Mouse (Mus musculus) forebrain, embryonic 15.5 days (tissue): ENCODE measurements around the gene E130208F15Rik. TPM values are rescaled to one million over a fixed set of nuclear protein-coding genes. Genes with fewer than 3 reads are reported as not detected.

Experiments used
- ATAC-seq: fragments of 200-750 bp; cut with Nextera tagmentation; replicated peaks from 2 replicates; pipeline ENCODE4 v1.8.0; 2017; ENCODE audit warnings: mild to moderate bottlenecking, moderate TSS enrichment, moderate library complexity
- H3K27ac ChIP-seq: fragments of 300-500 bp; sonication (generic); replicated peaks from 2 replicates; pipeline ENCODE4 v1.5.1; 2015; ENCODE audit warnings: mild to moderate bottlenecking, inconsistent platforms
- H3K27me3 ChIP-seq: fragments of 300-500 bp; sonication (generic); 2 replicates; pipeline ENCODE4 v1.6.1; 2015; ENCODE audit warnings: inconsistent platforms
- H3K36me3 ChIP-seq: fragments of 300-500 bp; sonication (generic); 2 replicates; pipeline ENCODE4 v1.6.1; 2015; ENCODE audit warnings: mild to moderate bottlenecking, inconsistent platforms
- H3K4me1 ChIP-seq: fragments of 300-500 bp; sonication (generic); 2 replicates; pipeline ENCODE4 v1.6.1; 2015; ENCODE audit warnings: inconsistent platforms
- H3K4me2 ChIP-seq: fragments of 300-500 bp; sonication (generic); replicated peaks from 2 replicates; pipeline ENCODE4 v1.6.1; 2015; ENCODE audit warnings: mild to moderate bottlenecking, inconsistent platforms
- H3K4me3 ChIP-seq: fragments of 300-500 bp; sonication (generic); 2 replicates; pipeline ENCODE4 v1.5.1; 2015; ENCODE audit warnings: mild to moderate bottlenecking, inconsistent platforms
- H3K9ac ChIP-seq: fragments of 300-500 bp; sonication (generic); replicated peaks from 2 replicates; pipeline ENCODE4 v1.6.1; 2015; ENCODE audit warnings: mild to moderate bottlenecking, inconsistent platforms
- H3K9me3 ChIP-seq: fragments of 300-500 bp; sonication (generic); 2 replicates; pipeline ENCODE4 v1.6.1; 2016; ENCODE audit warnings: inconsistent platforms
- WGBS: fragments of 180-500 bp; shearing (Covaris S2); methylation state at CpG from one replicate; pipeline ENCODE4 v1.1.7; 2015; ENCODE audit warnings: mixed read lengths; 5-methylcytosine and 5-hydroxymethylcytosine counted together
- polyA plus RNA-seq: library from polyadenylated mRNA; unstranded; fragments of >200 nt; fragmentation: Nextera tagmentation; extraction: Ambion mirVana; gene quantifications from 2 replicates; pipeline ENCODE4 v1.2.1, GENCODE M21; 2015

The E130208F15Rik gene
- polyA plus RNA-seq, 1 experiment from 2014 or later = not detected

GRCm38 (mm10) chr7:30289714-30290399 lies 31.7 kb upstream of the E130208F15Rik start:
- H3K27me3 ChIP-seq = no peaks in the 10 kb centered on the region
- ATAC-seq = no peak
- no peak overlapping the region for H3K4me3 ChIP-seq
- H3K4me1 ChIP-seq = peaks cover 33% of the 10 kb centered on the region
- WGBS = 52% methylated on average over 10 of the region's 10 CpGs
- no peak overlapping the region for H3K4me2 ChIP-seq
- peaks cover 1% of the 10 kb centered on the region; the same call in 1 of the 2 replicates for H3K36me3 ChIP-seq
- no peaks in the 10 kb centered on the region for H3K9me3 ChIP-seq
- no peak overlapping the region for H3K27ac ChIP-seq
- H3K9ac ChIP-seq = no peak overlapping the region

GRCm38 (mm10) chr7:30291215-30292131 lies 30.1 kb upstream of the E130208F15Rik start, which contains the start of gene Clip3:
TSS of gene Clip3 (plus strand) at chr7:30291728.
- 6% methylated on average over 35 of the region's 35 CpGs for WGBS
- peaks cover 36% of the 10 kb centered on the region for H3K4me1 ChIP-seq

DNA sequence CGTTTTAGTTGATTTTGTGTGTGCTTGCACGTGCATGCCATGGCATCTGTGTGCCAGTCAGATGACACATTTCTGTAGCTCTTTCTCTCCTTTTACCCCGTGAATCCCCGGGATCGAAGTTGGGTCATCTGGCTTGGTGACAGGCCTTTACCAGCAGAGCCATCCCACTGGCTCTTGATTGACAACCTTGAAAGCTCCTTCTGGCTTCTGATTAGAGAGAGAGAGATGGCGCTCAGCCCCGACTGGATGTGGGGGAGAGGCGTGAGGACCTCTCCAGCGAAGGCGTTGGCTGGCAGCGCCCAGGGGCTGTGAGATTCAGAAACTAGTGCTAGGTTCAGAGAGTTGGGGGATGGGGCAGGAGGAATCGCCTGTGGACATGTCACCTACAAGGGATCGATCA lies 27.7 kb upstream of the E130208F15Rik start:
- H3K36me3 ChIP-seq = peaks cover 39% of the 10 kb centered on the region
- no peak for ATAC-seq
- H3K9me3 ChIP-seq = no peaks in the 10 kb centered on the region
- 56% methylated on average over 13 of the region's 13 CpGs for WGBS
- no peak overlapping the region for H3K9ac ChIP-seq
- H3K4me2 ChIP-seq = peak overlapping the region; percentile 27
- H3K27me3 ChIP-seq = no peaks in the 10 kb centered on the region
- H3K4me1 ChIP-seq = peaks cover 36% of the 10 kb centered on the region
- peak overlapping the region; percentile 4 for H3K4me3 ChIP-seq
- 0 out of 2 replicates have a peak overlapping the region, but pooled peaks have one; percentile 31 for H3K27ac ChIP-seq

More at GRCm38 (mm10) chr7:30291215-30292131, 30.1 kb upstream of the E130208F15Rik start, which contains the start of gene Clip3:
- Histone ChIP-seq H3K27ac (peak within 1 kb of the TSS; percentile 94), H3K4me2 (peak within 1 kb of the TSS; percentile 84), H3K27me3 (no peaks in the 10 kb centered on the region), H3K9me3 (no peaks in the 10 kb centered on the region), H3K9ac (peak within 1 kb of the TSS; percentile 91), H3K4me3 (peak within 1 kb of the TSS; percentile 71), H3K36me3 (peaks cover 18% of the 10 kb centered on the region)
- peak; percentile 89 for ATAC-seq

GRCm38 (mm10) chr7:30294296-30294695 lies 27.2 kb upstream of the E130208F15Rik start:
- H3K9me3 ChIP-seq = no peaks in the 10 kb centered on the region

GRCm38 (mm10) chr7:30295103-30295502 lies 26.4 kb upstream of the E130208F15Rik start:
- peaks cover 52% of the 10 kb centered on the region for H3K36me3 ChIP-seq
- no peak for ATAC-seq
- H3K4me2 ChIP-seq = no peak overlapping the region
- no peak overlapping the region for H3K4me3 ChIP-seq
- H3K27ac ChIP-seq = no peak overlapping the region
- 75% methylated on average over 10 of the region's 10 CpGs for WGBS
- no peaks in the 10 kb centered on the region for H3K9me3 ChIP-seq
- no peak overlapping the region for H3K9ac ChIP-seq
- no peaks in the 10 kb centered on the region for H3K27me3 ChIP-seq
- H3K4me1 ChIP-seq = peaks cover 36% of the 10 kb centered on the region

More at GRCm38 (mm10) chr7:30294296-30294695, 27.2 kb upstream of the E130208F15Rik start:
- Histone ChIP-seq H3K27ac (no peak overlapping the region), H3K4me1 (peaks cover 36% of the 10 kb centered on the region), H3K4me3 (peak overlapping the region; percentile 4; the same call in 1 of the 2 replicates), H3K4me2 (peak overlapping the region; percentile 27), H3K27me3 (no peaks in the 10 kb centered on the region), H3K9ac (no peak overlapping the region), H3K36me3 (peaks cover 44% of the 10 kb centered on the region)
- WGBS = 91% methylated on average over 5 of the region's 5 CpGs
- no peak for ATAC-seq

- H3K9me3 ChIP-seq = no peaks in the 10 kb centered on the region
- no peak overlapping the region for H3K4me3 ChIP-seq
- no peak for ATAC-seq
- H3K4me1 ChIP-seq = peaks cover 28% of the 10 kb centered on the region
- no peak overlapping the region for H3K4me2 ChIP-seq
- WGBS = 92% methylated on average over 15 of the region's 15 CpGs
- H3K9ac ChIP-seq = no peak overlapping the region
- peaks cover 64% of the 10 kb centered on the region for H3K36me3 ChIP-seq
- no peaks in the 10 kb centered on the region for H3K27me3 ChIP-seq
- no peak overlapping the region for H3K27ac ChIP-seq
Measured at GRCm38 (mm10) chr7:30296816-30297215, 24.7 kb upstream of the E130208F15Rik start.

GRCm38 (mm10) chr7:30297266-30297665 lies 24.3 kb upstream of the E130208F15Rik start:
- H3K36me3 ChIP-seq = peaks cover 68% of the 10 kb centered on the region
- WGBS = 88% methylated on average over 16 of the region's 16 CpGs
- no peak overlapping the region for H3K9ac ChIP-seq
- ATAC-seq = no peak
- H3K4me1 ChIP-seq = peaks cover 27% of the 10 kb centered on the region
- no peak overlapping the region for H3K4me2 ChIP-seq
- H3K27ac ChIP-seq = no peak overlapping the region
- H3K9me3 ChIP-seq = no peaks in the 10 kb centered on the region
- no peak overlapping the region for H3K4me3 ChIP-seq
- no peaks in the 10 kb centered on the region for H3K27me3 ChIP-seq

- Histone ChIP-seq H3K27ac (no peak overlapping the region), H3K36me3 (peaks cover 85% of the 10 kb centered on the region), H3K9ac (no peak overlapping the region), H3K4me3 (no peak overlapping the region), H3K27me3 (no peaks in the 10 kb centered on the region), H3K4me1 (no peaks in the 10 kb centered on the region), H3K4me2 (no peak overlapping the region), H3K9me3 (no peaks in the 10 kb centered on the region)
- 58% methylated on average over 3 of the region's 3 CpGs for WGBS
- ATAC-seq = no peak
Measured at GRCm38 (mm10) chr7:30300914-30301313, 20.6 kb upstream of the E130208F15Rik start.

GRCm38 (mm10) chr7:30306083-30306779 lies 15.3 kb upstream of the E130208F15Rik start:
- Histone ChIP-seq H3K27me3 (no peaks in the 10 kb centered on the region), H3K9ac (no peak overlapping the region), H3K36me3 (peaks cover 50% of the 10 kb centered on the region), H3K4me2 (no peak overlapping the region), H3K27ac (peak overlapping the region; percentile 69), H3K9me3 (no peaks in the 10 kb centered on the region), H3K4me3 (no peak overlapping the region), H3K4me1 (peaks cover 23% of the 10 kb centered on the region)
- ATAC-seq = no peak
- WGBS = 92% methylated on average over 16 of the region's 16 CpGs

DNA sequence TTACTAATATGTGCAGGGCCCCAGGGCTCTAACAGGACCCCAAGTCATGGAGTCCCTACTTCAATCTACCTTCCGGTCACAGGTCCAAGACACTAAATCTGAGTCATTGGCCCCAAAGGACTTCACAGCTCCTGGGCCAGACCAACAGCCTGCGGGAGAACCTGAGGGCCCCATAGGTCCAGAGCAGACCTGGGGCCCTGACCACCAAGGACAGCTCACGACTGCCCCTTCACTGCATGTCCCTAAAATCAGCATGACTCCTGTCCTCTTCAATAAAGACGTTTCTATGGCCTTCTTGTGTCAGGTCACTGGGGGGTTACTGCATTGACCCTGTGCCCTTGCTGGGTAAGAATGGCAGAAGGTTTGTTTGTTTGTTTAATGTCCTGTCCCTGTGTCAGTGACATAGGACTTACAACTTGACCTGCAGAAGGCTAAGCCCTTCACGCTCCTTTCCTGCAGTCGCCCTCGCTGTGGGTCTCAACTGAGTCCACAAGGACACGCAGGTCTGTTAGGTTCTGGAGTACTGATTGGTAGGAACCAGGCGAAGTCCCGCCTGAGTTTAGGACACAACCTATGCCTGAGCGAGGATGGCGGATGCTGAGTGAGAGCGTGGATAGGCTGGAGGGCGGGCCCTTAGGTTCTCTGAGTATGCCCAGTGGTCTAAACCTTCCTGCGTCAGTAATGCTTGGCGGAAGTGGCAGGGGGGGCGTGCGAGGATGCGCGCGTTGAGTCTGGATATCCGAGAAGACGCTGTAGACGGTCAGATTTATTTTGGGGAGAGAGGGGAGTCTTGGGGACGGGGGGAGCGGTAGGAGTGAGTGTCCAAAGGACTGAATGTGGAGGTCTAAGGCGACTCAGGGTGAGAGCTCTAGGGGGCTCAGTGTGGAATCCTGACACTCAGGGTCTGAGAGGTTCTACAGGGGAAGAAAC lies 13.2 kb upstream of the E130208F15Rik start, which contains the start of gene Alkbh6:
TSS of gene Alkbh6 (plus strand) at position 642 of the 930 bp plus-strand sequence.
- 3% methylated on average over 27 of the region's 27 CpGs for WGBS

More for the DNA sequence above, 13.2 kb upstream of the E130208F15Rik start, which contains the start of gene Alkbh6:
- H3K36me3 ChIP-seq = peaks cover 32% of the 10 kb centered on the region
- H3K9ac ChIP-seq = peak within 1 kb of the TSS; percentile 62
- H3K27me3 ChIP-seq = no peaks in the 10 kb centered on the region
- ATAC-seq = peak; percentile 100
- peak within 1 kb of the TSS; percentile 72 for H3K27ac ChIP-seq
- peaks cover 23% of the 10 kb centered on the region for H3K4me1 ChIP-seq
- H3K4me3 ChIP-seq = peak within 1 kb of the TSS; percentile 54
- no peaks in the 10 kb centered on the region for H3K9me3 ChIP-seq
- peak within 1 kb of the TSS; percentile 89 for H3K4me2 ChIP-seq
